Mouse (Mus musculus) B cell, adult 2 months (primary cell): ENCODE data around the gene Pnpla3.
"Not testable (repeated sequence)": the region's sequence is repeated elsewhere in the genome, so short reads cannot be mapped to it uniquely, and the experiment has no call there.

Source experiments
- DNase-seq, 2 experiments: peaks; one replicate each; pipeline ENCODE4 v3.0.0; 2022

Gene Pnpla3

GRCm38 (mm10) chr15:84167600-84167999, at the start of gene Pnpla3:
Gene Pnpla3, plus strand, starts transcription at chr15:84167837.
- DNase-seq, result peak; percentile 55 to 66

- no peak for DNase-seq
These were observed 47.0 kb upstream of the Pnpla3 start for GRCm38 (mm10) chr15:84120612-84121011.

GRCm38 (mm10) chr15:84121036-84121435, 46.6 kb upstream of the Pnpla3 start:
- DNase-seq, result no peak

GRCm38 (mm10) chr15:84123075-84123474, 44.6 kb upstream of the Pnpla3 start, which contains the start of gene Pnpla5:
Gene Pnpla5, minus strand, starts transcription at chr15:84123175.
- no peak for DNase-seq

GRCm38 (mm10) chr15:84124086-84124485, 43.6 kb upstream of the Pnpla3 start:
- no peak for DNase-seq

- DNase-seq, result no peak
These were observed 41.2 kb upstream of the Pnpla3 start for GRCm38 (mm10) chr15:84126447-84126846.

- no peak for DNase-seq
These were observed 40.8 kb upstream of the Pnpla3 start for GRCm38 (mm10) chr15:84126871-84127270.

- no peak for DNase-seq
These were observed 36.4 kb upstream of the Pnpla3 start for GRCm38 (mm10) chr15:84131096-84131786.

- DNase-seq, result no peak
These were observed 35.7 kb upstream of the Pnpla3 start for GRCm38 (mm10) chr15:84131971-84132370.

- no peak for DNase-seq
These were observed 34.2 kb upstream of the Pnpla3 start for GRCm38 (mm10) chr15:84133440-84133839.

- peak; percentile 52 to 54 for DNase-seq
These were observed 32.2 kb upstream of the Pnpla3 start for GRCm38 (mm10) chr15:84135472-84135871.

- DNase-seq, result no peak
These were observed 30.9 kb upstream of the Pnpla3 start for GRCm38 (mm10) chr15:84136473-84137415.

GRCm38 (mm10) chr15:84139592-84140005, 28.0 kb upstream of the Pnpla3 start:
- DNase-seq, result no peak

GRCm38 (mm10) chr15:84140109-84140508, 27.5 kb upstream of the Pnpla3 start:
- DNase-seq, result no peak

- DNase-seq, result no peak
These were observed 26.7 kb upstream of the Pnpla3 start for GRCm38 (mm10) chr15:84140929-84141328.

- DNase-seq, result no peak
These were observed 11.5 kb upstream of the Pnpla3 start for GRCm38 (mm10) chr15:84156158-84156557.

- not testable (repeated sequence) for DNase-seq
These were observed 10.1 kb upstream of the Pnpla3 start for GRCm38 (mm10) chr15:84157530-84157929.

- no peak for DNase-seq
These were observed 5.8 kb upstream of the Pnpla3 start for GRCm38 (mm10) chr15:84161871-84162270.

GRCm38 (mm10) chr15:84166818-84167217, 819 bp upstream of the Pnpla3 start:
- no peak for DNase-seq

GRCm38 (mm10) chr15:84168170-84169161, 829 bp downstream of the Pnpla3 start:
- DNase-seq, result no peak

GRCm38 (mm10) chr15:84169511-84169910, 1.9 kb downstream of the Pnpla3 start:
- DNase-seq, result no peak

GRCm38 (mm10) chr15:84171166-84171565, 3.5 kb downstream of the Pnpla3 start:
- DNase-seq, result no peak

- no peak for DNase-seq
These were observed 11.1 kb downstream of the Pnpla3 start for GRCm38 (mm10) chr15:84178733-84179132.
